Mouse (Mus musculus): ENCODE results near the gene Rufy3.

DNA sequence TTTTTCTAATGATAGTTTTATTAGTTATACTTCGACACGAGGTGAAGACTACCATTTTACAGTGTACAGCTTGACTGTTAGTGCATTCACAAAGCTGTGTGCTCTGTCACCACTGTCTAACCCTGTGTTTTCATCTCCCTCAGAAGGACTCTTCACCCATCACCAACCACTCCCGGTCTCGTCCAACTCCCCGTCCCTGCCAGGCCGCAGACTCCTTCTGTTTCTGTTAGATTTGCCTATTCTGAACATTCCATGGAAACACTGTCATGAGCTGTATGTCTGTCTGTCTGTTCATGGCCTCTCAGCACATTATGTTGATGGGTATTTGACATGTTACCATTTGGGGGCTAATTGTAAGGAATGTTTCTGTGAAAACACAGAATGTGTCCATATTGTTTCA, 34.1 kb downstream of the Rufy3 start:
- TF ChIP-seq POLR2A (IDR thresholded peaks at IDR 0.05; ENCODE audit: borderline replicate concordance, control insufficient read depth, low read depth, low read length) (no peak), CTCF (IDR thresholded peaks at IDR 0.05; ENCODE audit: control insufficient read depth, insufficient read depth, low read length) (no peak)
